Mouse (Mus musculus) gastrocnemius, postnatal 10 days (tissue): Measurements from ENCODE around the gene Jak1. TPM values are rescaled to one million over a fixed set of nuclear protein-coding genes. Genes with fewer than 3 reads are reported as not detected.
A peak's percentile ranks its signal among the peaks of the same experiment; 100 is the strongest.

Source experiments
- DNase-seq: peaks from one replicate; pipeline ENCODE4 v3.0.0; 2021; ENCODE audit warnings: mixed read lengths
- total RNA-seq, 2 experiments: library from RNA; stranded (reverse); gene quantifications; 2 replicates each; pipeline ENCODE4 v1.2.3; 2021

Jak1 gene
- total RNA-seq, 2 experiments from 2014 or later = 110 to 129 TPM

GRCm38 (mm10) chr4:101239313-101240162 is 25.5 kb downstream of the Jak1 start:
- no peak for DNase-seq

- DNase-seq = no peak
Observed at GRCm38 (mm10) chr4:101238589-101238988, 26.5 kb downstream of the Jak1 start.

- no peak for DNase-seq
Observed at GRCm38 (mm10) chr4:101236797-101237196, 28.3 kb downstream of the Jak1 start.

- DNase-seq = no peak
Observed at GRCm38 (mm10) chr4:101235964-101236363, 29.1 kb downstream of the Jak1 start.

GRCm38 (mm10) chr4:101234753-101235152 is 30.3 kb downstream of the Jak1 start:
- DNase-seq = no peak

- DNase-seq = peak; percentile 64
Observed at GRCm38 (mm10) chr4:101234332-101234731, 30.8 kb downstream of the Jak1 start.

- DNase-seq = no peak
Observed at GRCm38 (mm10) chr4:101230621-101231020, 34.5 kb downstream of the Jak1 start.

- DNase-seq = no peak
Observed at GRCm38 (mm10) chr4:101227398-101227797, 37.7 kb downstream of the Jak1 start.

- no peak for DNase-seq
Observed at GRCm38 (mm10) chr4:101225984-101226383, 39.1 kb downstream of the Jak1 start.

- no peak for DNase-seq
Observed at GRCm38 (mm10) chr4:101220946-101221345, 44.1 kb downstream of the Jak1 start.

GRCm38 (mm10) chr4:101219839-101220238 is 45.2 kb downstream of the Jak1 start:
- no peak for DNase-seq

GRCm38 (mm10) chr4:101217026-101217540 is 48.0 kb downstream of the Jak1 start:
- no peak for DNase-seq

GRCm38 (mm10) chr4:101216286-101216685 is 48.8 kb downstream of the Jak1 start:
- DNase-seq = no peak

GRCm38 (mm10) chr4:101213477-101213876 is 51.6 kb downstream of the Jak1 start:
- no peak for DNase-seq

GRCm38 (mm10) chr4:101207492-101207891 is 57.6 kb downstream of the Jak1 start:
- no peak for DNase-seq

- no peak for DNase-seq
Observed at GRCm38 (mm10) chr4:101203518-101203917, 61.6 kb downstream of the Jak1 start.

- no peak for DNase-seq
Observed at GRCm38 (mm10) chr4:101202626-101203025, 62.5 kb downstream of the Jak1 start.

- DNase-seq = no peak
Observed at GRCm38 (mm10) chr4:101199433-101200081, 65.5 kb downstream of the Jak1 start.

GRCm38 (mm10) chr4:101198333-101198732 is 66.7 kb downstream of the Jak1 start:
- peak; percentile 55 for DNase-seq

- DNase-seq = no peak
Observed at GRCm38 (mm10) chr4:101197421-101198170, 67.5 kb downstream of the Jak1 start.

- DNase-seq = no peak
Observed at GRCm38 (mm10) chr4:101196407-101196806, 68.7 kb downstream of the Jak1 start.

- no peak for DNase-seq
Observed at GRCm38 (mm10) chr4:101194170-101194569, 70.9 kb downstream of the Jak1 start.
